Mouse (Mus musculus) MEL (cell line): ENCODE measurements around the gene Igsf8.

Experiments used
- CTCF ChIP-seq, 3 experiments: IDR thresholded peaks in 2 of 3; conservative IDR thresholded peaks in 1 of 3; 2 replicates each; pipeline ENCODE4 v1.5.1; 2011 to 2012; ENCODE audit warnings: low read length in 3 of 3, low read depth in 2 of 3, mild to moderate bottlenecking in 2 of 3, improper control_type of control experiment in 1 of 3, inconsistent platforms in 1 of 3, mixed read lengths in 1 of 3, moderate library complexity in 1 of 3; ENCODE audit not compliant: control insufficient read depth in 1 of 3, insufficient read depth in 1 of 3, poor library complexity in 1 of 3, severe bottlenecking in 1 of 3
- ELF1 ChIP-seq: IDR thresholded peaks from 2 replicates; pipeline ENCODE4 v1.6.1; 2014; ENCODE audit warnings: low read depth, mild to moderate bottlenecking, inconsistent platforms, low read length, improper control_type of control experiment, moderate library complexity
- JUND ChIP-seq: IDR thresholded peaks from 2 replicates; pipeline ENCODE4 v1.6.1; 2011; ENCODE audit warnings: low read depth, mild to moderate bottlenecking, improper control_type of control experiment, low read length
- POLR2A ChIP-seq, 2 experiments: IDR thresholded peaks; 2 replicates each; pipeline ENCODE4 v1.6.1; 2011 to 2012; ENCODE audit warnings: low read length in 2 of 2, mild to moderate bottlenecking in 2 of 2, control low read depth in 1 of 2, improper control_type of control experiment in 1 of 2, low read depth in 1 of 2, moderate library complexity in 1 of 2; ENCODE audit not compliant: control insufficient read depth in 1 of 2, insufficient read depth in 1 of 2, poor library complexity in 1 of 2
- USF1 ChIP-seq: IDR thresholded peaks from 2 replicates; pipeline ENCODE4 v1.6.1; 2014; ENCODE audit warnings: low read depth, mild to moderate bottlenecking, inconsistent platforms, low read length, improper control_type of control experiment, moderate library complexity
- ZKSCAN1 ChIP-seq: IDR thresholded peaks from 2 replicates; pipeline ENCODE4 v1.6.1; 2012; ENCODE audit warnings: low read depth, mild to moderate bottlenecking, inconsistent platforms, low read length, improper control_type of control experiment, moderate library complexity

GRCm38 (mm10) chr1:172304443-172304842 lies 43.0 kb downstream of the Igsf8 start:
- TF ChIP-seq USF1 = no peak
- no peak for TF ChIP-seq ELF1
- TF ChIP-seq JUND = no peak
- TF ChIP-seq CTCF (IDR thresholded peaks at IDR 0.05 in 2 of 3, conservative IDR thresholded peaks at IDR 0.05 in 1 of 3; ENCODE audit: control insufficient read depth in 1 of 3, insufficient read depth in 1 of 3, low read depth in 2 of 3, low read length in 3 of 3, poor library complexity in 1 of 3, severe bottlenecking in 1 of 3) = no peak
- no peak for TF ChIP-seq ZKSCAN1
- no peak for TF ChIP-seq POLR2A (IDR thresholded peaks at IDR 0.05; ENCODE audit: control insufficient read depth in 1 of 2, insufficient read depth in 1 of 2, low read depth in 1 of 2, low read length in 2 of 2, poor library complexity in 1 of 2)
